Mouse (Mus musculus): Measurements from ENCODE around the gene Arhgef3.

The Arhgef3 gene

DNA sequence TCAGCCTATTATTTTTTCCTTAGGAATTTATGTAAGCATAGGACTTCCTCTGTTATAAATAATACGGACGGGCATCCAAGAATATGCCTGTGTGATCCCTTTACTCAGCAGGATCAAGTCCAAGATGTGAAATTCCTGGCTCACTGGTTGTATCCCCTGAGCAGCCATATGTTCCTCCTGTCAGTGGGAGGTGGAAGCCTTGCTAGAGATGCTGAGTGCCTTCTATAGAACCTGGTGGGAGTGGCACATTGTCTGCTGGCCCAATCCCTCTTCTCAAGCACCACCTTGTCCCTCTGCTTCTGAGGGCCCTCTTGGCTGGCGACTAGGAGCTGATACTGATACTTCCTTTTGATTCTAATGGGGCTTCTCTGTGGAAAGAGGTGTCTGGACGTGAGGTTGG, 155.1 kb downstream of the Arhgef3 start:
- no peak for DNase-seq (ENCODE audit: low spot score)

DNA sequence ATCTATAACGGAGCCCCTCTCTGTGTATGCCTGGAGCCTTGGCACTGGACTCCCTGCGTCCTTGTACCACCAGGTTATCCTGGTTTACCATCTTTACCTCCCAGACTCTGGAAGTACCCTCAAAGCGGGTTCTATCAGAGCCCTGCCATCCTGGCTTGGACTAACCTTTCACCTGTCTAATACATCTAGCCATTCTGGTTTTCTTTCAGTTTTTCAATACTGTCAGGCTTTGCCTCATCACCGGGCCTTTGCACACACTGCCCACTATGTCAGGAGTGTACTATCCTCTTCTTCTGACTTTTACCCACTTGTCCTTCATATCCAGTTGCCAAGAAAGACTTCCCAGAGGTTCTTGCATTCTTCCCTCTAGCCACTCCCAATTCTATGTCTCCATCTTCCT, 155.8 kb downstream of the Arhgef3 start:
- DNase-seq (ENCODE audit: low spot score) = no peak

DNA sequence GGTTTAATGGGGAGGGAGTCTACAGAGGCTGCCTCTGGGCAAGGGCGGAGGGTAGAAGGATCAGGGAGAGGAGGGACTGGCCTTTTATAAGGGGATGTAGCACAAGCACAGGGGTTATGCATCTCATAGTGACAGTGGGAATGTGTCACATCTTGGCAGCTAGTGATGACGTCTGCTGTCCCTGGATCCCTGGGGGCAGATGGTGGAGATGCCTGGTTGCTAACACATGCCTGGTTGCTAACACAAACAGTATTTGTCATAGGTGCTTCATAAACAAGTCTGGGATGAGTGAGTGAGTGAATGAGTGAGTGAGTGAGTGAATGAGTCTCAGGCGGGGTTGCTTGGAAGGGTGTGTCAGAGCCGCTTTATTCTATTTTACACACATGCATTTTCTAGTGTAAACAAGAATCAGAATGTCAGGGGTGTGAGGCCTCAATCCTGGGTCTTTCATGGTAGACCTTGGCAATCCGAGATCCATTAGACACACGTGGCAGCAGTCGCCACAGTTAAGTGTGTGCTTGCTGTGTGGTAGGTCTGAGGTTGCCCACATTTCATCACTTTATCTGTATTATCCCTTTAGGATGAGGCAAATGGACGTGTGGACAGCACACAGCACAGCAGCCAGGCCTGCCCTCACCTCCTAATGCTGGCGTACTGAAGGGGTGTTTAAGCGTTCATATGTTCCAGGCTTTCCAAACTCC, 156.8 kb downstream of the Arhgef3 start:
- DNase-seq (ENCODE audit: low spot score) = no peak

DNA sequence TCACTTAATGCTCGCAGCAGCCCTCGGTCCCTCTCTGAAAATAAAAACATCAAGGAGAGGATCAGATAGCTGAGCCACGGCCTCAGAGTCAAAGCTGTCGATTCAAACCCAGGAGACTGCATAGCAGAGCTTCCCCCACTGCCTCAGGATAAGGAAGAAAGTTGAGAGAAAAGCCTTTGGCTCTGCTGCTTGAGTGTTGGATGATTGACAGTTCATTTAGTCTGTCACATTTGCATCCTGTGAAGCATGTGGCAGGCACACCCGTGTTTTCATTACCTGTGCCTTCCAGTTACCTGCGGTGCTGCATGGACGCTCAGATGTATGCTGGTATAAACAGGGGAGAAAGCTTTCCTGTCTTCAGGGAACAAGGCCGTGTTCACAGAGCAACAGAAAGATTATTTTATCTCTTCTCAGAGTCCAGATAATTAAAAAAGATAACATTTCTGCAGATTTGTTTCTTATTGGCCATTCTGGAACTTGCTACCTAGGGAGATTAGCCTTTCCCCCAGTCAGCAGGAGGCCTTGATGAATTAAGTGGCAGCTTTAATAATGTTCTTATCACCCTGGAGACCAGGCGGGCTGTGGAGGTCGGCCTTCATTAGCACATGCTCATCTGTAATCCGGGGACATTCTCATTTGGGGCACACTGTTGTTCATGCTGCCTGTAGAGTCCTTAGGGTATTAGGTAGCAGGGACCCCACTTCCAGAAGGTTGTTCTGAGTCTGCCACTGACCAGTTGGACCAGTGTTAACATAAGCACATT, 157.6 kb downstream of the Arhgef3 start:
- DNase-seq (ENCODE audit: low spot score) = no peak

DNA sequence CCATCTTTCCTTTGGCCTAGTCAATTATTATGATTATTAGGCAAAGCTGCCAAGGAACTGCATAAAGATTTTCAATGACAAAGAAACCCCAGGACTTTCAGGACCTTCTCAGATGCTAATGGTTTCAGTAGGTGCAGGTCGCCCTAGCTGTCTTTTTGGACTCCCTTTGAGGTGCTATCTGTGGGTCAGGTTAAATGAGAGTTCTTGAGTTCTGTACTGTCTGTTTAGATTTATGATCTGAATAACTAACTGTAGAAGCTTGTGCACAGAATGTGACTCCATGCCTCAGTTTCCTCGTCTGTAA, 158.1 kb downstream of the Arhgef3 start:
- no peak for DNase-seq (ENCODE audit: low spot score)

DNA sequence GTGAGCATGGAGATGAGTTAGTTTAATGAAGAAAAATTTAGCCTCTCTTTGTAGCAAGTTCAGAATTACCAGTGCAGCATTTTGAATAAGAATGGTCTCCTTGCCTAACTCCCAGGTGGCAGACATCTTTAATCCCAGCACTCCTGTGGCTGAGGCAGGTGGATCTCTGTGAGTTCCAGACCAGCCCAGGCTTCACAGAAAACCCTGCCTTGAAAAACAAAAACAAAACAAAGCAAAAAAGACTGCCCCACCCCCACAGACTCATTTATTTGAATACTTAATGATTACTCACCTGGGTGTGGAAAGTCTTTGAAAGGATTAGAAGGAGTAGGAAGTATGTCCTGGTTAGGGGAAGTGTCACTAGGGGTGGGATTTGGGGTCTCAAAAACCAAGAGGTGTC, 158.5 kb downstream of the Arhgef3 start:
- no peak for DNase-seq (ENCODE audit: low spot score)

DNA sequence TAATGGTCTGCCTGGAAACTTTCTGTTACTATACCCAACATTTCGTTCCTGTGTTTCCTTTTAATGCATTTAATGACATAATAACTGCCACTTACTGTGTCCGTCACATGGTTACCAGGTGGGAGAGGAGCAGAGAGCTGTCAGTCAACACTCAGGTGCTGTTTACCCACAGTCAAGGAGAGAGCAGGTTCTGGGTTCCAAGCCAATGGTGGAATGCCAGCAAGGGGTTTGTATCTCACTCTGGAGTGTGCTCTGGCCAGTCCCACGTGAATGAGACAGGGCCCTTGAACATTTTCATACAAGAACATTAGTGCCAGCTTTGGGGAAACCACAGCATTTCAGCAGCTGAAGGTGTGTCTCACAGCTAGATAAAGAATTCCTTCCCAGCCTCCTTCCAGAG, 162.6 kb downstream of the Arhgef3 start:
- no peak for DNase-seq (ENCODE audit: low spot score)

DNA sequence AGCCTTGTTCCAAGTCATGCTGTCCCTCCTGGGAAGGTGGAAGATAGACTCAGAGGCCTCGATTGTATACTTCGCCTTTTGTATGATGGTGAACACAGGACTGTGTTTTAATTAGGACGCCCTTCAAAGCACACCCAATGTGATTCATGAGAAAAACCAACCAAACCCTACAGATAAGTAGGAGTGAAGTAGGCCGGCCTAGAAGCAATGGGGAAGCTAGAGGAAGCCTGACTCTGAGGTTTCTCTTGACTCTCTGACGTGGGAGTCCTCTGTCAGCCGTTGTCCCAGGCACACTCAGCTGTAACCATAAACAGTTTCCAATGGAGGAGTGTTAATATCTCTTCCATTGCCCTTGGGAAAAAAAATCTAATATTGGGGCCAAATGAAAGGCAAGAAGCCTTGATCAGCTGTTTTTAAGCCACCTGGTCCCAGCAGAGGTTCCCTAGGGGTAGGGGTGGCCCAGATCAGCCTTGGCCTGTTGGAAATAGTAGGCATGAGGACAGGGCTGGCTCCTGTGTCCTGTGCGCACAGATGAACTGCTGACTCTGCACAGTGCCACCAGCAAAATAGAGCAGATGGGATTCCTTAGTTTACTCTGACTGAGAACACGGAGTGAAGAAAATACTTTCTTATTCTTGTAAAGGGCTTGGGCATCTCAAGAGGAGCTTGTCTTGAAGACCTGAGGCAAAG, 165.6 kb downstream of the Arhgef3 start:
- DNase-seq (ENCODE audit: low spot score) = no peak

DNA sequence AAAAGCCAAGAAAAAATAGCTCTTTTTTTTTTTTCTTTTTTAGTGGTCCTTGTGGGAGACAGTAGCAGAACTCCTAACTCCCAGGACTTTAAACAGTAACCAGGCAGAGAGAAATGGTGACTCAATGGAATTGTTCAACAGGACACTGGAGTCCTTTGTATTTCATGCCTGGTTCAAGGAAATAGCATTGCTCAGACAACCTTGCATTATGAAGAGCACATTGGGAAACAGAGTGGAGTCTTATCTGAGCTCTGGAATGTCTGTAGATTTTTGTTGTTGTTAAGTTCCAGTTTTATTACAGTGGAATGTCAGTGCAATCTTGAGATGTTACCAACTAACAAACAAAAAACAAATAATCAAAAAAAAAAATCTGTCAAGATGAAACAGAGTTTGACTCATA, 169.3 kb downstream of the Arhgef3 start:
- DNase-seq (ENCODE audit: low spot score) = no peak

DNA sequence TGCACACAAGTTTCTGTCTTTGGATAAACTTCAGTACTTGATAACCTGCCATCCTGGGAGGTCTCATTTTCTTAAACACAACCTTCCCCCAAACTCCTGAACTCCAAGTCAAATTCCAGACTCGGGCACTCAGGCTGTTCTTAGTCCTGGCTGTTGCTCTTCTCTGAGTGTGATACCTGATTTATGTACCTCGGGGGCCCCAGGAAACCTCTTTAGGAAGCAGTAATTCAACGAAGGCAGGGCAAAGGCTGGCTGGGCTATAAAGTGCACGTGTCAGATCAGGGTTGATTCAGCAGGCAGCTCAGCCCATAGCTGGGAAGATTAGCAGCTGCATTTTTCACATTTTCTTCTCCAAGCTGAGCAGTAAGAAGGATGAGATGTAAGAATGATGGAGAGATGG, 171.5 kb downstream of the Arhgef3 start:
- no peak for DNase-seq (ENCODE audit: low spot score)

DNA sequence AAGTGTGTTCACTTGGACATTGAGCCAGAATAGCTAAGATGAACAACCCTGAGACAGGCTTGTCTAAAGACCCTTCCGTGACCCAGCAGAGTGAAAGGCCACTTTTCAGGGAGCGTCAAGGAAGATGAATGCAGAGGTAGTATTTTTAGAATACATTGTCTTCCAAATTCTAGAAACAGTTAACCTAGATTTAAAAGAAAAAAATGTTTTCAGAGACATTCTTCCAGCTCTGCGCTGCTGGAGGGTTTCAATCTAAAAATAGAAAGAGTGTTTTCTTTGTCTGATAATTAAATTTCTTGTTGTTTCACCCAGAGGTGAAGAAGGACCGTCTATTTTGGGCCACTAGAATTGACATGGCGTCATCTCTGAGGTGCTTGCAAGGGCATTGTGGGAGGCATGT, 174.4 kb downstream of the Arhgef3 start:
- no peak for DNase-seq (ENCODE audit: low spot score)

DNA sequence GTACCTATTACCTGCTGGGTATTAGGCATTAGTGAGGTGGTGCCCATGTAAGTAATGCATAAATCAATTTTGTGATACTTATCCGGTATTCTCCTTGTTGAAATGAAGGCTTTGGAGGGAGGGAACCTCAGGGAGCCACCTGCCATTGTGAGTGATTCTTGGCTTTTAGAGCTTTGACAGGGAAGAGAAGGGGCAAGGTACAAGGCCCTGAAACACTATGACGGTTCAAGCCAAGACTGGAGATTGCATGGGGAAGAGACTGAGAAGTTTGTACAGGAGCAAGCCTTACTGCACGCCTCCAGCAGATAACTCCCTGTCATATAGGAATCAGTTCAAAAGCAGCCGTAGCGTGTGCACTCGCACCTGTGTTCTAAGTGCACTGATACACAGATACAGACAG, 177.4 kb downstream of the Arhgef3 start:
- no peak for DNase-seq (ENCODE audit: low spot score)

DNA sequence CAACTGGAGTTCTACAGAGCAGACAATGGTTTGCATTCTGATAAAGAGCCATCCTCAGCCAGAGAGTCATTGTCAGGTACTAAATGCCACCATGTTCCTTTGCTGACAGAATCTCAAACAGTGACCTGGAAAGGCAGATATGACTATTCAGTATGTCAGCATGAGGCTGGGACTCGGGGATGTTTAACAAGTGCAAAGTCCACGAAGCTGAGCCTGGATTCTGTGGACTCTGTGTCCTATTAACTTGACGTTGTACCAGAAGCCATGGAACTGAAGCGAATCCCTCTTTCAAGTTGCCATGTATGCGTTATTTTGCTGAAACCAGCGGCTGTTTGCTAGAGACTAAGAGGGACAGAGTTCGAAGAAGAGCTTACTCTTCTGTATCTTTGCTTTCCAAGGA, 181.1 kb downstream of the Arhgef3 start:
- DNase-seq (ENCODE audit: low spot score) = no peak

DNA sequence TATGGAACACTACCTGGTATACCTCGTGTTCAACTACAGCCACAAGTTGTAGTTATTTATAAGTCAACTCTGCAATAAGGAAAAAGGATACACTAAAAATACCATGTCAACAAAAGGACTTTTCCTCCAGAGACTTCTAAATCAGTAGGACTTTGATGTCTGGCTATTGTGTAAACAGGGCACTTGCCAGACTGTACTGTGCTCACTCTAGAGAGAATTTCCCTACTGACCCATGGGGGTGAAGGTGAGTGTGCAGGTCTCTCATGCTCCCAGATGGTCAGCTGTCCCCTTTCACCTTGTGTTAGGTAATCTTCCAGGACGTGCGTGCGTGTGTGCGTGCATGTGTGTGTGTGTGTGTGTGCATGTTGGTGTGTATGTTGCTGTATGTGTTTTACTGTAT, 182.3 kb downstream of the Arhgef3 start:
- DNase-seq (ENCODE audit: low spot score) = peak; percentile 4

DNA sequence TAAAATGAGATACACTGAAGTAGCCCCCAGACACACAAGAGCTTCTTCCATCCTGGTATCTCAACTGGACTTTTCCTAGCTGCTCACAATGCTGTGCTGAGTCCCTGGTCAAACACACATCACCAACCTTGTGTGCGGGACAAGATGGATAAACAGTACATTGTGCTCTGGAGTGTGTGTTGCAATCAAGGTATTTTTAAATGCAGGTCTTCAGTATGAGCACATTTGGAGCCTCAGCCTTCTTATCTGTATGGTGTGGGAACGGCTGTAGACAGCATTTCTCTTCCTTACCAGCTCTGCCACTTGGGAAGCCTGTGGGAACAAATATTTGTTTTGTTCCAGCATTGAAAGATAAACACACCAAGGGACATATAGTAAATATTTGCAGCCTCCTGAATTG, 184.2 kb downstream of the Arhgef3 start:
- no peak for DNase-seq (ENCODE audit: low spot score)

DNA sequence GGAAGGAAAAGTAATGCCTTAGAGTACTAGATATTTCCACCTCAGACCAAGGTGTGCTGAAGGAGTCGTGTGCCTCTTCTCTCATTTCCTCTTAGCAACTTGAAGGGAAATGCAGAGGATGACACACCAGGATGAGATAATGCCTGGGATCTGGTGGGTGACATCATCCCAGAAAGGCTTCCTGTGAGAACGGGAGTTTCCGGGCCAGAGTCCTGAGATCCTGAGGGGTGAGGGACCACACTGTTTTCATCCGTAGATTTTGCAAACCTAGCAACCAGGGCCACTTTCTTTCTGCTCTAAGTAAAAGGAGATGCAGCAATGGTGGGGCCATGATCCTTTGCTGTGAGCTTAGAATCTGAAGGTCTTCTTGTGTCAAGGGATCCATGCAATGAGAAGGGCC, 185.0 kb downstream of the Arhgef3 start:
- DNase-seq (ENCODE audit: low spot score) = no peak

DNA sequence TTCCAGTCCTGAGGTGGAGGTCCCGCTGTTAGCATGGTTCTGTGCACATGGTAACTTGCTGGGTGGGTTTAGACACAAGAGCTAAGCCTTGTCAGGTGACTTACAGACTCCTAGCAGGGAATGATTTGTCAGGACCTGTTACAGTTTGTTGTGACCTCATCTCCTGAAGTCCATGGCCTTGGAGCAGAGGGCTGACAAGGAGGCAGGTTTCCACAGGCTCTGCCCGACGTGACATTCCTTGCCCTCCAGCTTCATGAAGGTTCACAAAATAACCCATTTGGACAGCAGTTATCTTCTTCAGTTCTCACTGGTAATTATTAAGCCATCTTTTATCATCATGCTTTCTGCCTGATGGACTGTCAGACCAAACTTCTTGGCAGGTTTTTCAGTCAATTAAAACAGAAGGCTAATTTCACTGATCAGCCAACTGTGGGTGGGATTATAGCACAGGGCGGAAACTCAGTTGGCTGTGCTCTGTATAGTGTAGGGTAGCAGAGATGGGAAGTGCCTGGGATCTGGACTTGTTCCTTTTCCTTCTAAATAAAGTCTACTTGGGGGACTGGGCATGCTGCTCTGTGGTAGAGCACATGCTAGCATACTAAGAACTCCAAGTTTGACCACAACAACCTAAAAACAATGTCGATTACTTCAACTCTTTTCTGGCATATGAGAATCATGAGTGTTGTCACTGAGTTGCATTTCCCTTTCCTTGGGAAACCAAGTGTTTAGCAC, 187.2 kb downstream of the Arhgef3 start:
- DNase-seq (ENCODE audit: low spot score) = no peak

DNA sequence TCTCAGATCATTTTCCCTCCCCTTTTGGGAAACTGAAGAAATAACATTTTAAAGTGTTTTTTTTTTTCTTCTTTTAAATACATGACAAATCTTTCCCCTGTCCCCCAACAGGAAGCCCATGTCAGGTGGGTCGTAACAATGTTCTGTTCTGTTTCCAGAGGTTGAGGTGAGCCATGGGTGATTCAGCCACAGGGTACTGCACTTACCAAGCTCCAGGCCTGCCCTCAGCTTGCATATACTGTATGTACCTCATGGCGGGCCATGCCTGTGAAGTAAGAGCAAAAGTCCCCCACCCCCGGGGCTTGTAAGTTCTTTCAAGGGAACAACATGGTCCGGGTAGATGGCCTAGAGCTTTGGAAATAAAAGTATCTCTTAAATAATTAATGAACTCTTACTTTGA, 188.6 kb downstream of the Arhgef3 start:
- DNase-seq (ENCODE audit: low spot score) = no peak

DNA sequence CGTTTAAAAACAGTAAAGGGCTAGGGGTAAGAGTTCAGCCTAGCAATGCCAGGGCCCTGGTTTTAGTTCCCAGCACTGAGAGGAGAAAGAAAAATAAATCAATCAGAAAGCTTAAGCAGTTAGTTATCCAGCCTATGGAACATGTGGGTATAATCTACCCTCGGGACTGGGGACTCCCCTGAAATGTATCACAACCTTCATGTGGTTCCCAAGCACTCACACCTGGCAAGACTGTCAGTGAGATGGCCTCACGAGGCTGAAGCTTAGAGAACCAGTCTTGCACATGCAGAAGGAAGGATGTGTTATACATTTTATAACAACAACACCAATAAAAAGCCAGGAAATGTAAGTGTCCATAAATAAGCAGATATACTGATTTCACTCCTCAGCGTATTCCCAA, 189.7 kb downstream of the Arhgef3 start:
- DNase-seq (ENCODE audit: low spot score) = no peak

DNA sequence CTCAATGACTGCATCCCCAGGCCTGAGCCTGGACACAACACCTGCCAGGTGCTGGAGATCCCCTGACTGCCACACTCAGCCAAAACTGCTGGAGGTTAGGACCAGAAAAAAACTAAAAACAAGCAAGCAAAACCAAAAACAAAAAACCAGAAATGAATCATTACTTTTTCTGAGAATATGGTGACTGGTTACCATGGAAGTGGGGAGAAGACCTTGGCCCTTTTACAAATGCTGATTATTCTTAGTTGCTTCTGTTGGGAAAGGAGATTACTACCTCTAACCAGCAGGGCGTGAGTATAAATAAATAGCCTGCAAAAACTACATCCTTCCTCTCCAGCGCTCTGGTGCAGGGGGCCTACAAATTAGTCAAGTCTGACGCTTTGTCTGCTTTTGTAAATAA, 194.1 kb downstream of the Arhgef3 start:
- DNase-seq (ENCODE audit: low spot score) = no peak

DNA sequence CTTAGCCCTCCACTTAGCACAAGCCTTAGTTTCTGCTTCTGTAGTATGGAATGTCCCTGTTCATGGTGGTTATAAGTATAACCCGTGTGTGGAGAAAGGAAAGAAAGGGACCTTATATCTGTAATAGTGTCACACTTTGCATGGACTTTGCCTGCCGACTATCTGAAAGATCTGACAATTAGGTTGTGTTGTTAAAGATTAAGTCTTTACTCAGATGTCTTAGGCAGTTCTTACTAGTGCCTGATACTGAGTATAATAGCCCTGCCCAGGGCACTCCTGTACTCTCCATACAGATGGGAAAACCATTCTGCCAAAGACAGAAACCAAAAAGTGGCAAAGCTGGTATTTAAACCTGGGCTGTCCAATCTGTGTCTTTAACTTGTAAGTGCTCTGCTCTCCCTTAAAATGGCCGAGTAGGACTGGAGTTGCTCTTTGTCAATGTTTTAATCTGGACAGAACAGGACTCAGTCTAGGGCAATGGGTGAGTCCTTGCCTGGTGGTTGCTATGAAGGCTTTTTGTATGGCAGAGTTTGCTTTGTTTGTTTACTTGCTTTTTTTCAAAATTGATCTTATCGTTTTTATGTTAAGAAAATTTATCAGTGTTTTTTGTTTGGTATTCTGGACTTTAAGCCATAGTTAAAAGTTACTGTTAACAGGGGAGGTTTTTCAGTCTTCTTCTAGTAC, 196.0 kb downstream of the Arhgef3 start:
- no peak for DNase-seq (ENCODE audit: low spot score)

DNA sequence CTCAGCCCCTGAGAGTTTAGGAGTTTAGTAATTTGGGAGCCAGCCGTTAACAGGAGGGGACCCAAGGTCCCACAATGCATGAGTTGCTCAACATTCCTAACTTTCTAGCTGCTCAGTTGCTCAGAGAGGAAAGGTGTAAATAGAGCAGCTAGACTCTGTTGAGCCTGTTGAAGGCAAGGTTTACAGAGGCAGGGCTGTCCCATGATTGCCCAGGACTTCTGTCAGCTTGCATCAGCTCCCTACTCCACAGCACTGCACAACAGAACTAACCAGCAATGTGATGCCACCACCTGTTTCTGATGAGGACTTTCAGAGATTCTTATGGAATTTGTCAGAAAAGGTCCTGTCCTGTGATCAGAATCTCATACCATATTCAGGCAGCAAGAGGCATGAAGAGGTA, 197.7 kb downstream of the Arhgef3 start:
- DNase-seq (ENCODE audit: low spot score) = no peak
